Mouse (Mus musculus): ENCODE data around the gene Lrrc45. TPM values are rescaled to one million over a fixed set of nuclear protein-coding genes. Genes with fewer than 3 reads are reported as not detected.
"Not testable (repeated sequence)": the region's sequence is repeated elsewhere in the genome, so short reads cannot be mapped to it uniquely, and the experiment has no call there.

Lrrc45 gene
- 44.3 and 47.8 TPM in 2 replicates for polyA plus RNA-seq (2014; fragmentation: Nextera tagmentation; extraction: Ambion mirVana)

DNA sequence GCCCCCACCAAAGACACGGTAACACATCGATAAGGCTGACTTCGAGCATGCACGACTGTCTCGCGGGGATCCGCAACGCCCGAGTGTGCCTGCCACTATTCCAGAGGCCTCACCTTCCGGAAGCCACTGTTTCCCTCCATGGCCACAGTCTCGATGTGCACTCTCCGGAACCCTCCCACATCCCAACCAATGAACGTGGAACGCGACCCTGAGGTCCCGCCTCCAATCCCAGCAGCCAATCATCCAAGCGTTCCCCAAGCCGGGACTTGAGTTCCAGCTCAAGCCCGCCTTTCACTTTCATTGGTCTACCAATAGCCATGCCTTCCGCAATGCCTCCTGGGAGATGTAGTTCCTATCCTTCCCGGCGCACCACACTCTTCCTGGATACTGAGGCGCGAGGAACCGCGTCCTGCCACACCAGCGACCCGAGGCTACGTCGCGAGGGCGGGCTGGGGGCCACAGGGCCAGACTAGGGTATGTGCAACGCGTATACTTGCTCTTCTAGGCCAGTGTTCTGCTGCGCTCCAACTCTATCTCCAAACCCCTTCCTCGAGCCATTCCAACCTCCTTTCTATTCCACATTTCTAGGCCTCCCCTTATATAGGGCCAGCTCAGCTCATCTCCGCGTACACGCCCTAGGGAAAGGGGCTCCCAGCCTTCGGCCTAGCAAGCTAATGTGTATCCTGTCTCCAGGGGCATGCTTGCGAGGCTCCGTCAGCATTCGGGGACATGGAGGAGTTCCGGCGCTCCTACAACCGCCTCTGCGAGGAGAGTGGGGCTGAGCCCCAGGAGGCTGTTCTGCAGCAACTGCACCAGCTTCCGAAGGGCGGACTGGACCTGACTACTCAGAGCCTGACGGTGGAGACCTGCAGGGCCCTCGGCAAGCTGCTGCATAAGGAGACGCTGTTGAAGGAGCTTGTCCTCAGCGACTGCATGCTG lies at the start of gene Lrrc45, which contains the start of gene Cenpx:
Lrrc45 (plus strand) TSS at position 346 of the 939 bp plus-strand sequence.
Cenpx (minus strand) TSS at position 159 of the 939 bp plus-strand sequence.
- peaks cover 16% of the 10 kb centered on the region; the same call in 1 of the 2 replicates for H3K36me3 ChIP-seq (ENCODE audit: control insufficient read depth, insufficient read depth, low read length)
- H3K4me1 ChIP-seq (ENCODE audit: control insufficient read depth, insufficient read depth, low read length) = peaks cover 20% of the 10 kb centered on the region
- peak within 1 kb of the TSS; percentile 61 for H3K9ac ChIP-seq (ENCODE audit: low read length)
- ATAC-seq (ENCODE audit: insufficient number of reproducible peaks, low FRiP score, low TSS enrichment, low read depth) = peak; percentile 93
- H3K27me3 ChIP-seq (ENCODE audit: control insufficient read depth, insufficient read depth, low read length) = no peaks in the 10 kb centered on the region
- WGBS = 3% methylated on average over 50 of the region's 53 CpGs
- H3K4me2 ChIP-seq (ENCODE audit: low read depth, severe bottlenecking) = peak within 1 kb of the TSS; percentile 97
- no peaks in the 10 kb centered on the region for H3K9me3 ChIP-seq (ENCODE audit: control insufficient read depth, low read length)
- peak within 1 kb of the TSS; percentile 51 for H3K4me3 ChIP-seq (ENCODE audit: low read depth, low read length)
- DNase-seq (ENCODE audit: low spot score) = peak; percentile 96
- no peak within 1 kb of the TSS; the same call in 1 of the 2 replicates for H3K27ac ChIP-seq (replicated peaks; ENCODE audit: low read depth, low read length)

GRCm38 (mm10) chr11:120665406-120665805 lies 48.3 kb upstream of the Lrrc45 start:
- H3K4me3 ChIP-seq (ENCODE audit: low read depth, low read length) = no peak overlapping the region
- 81% methylated on average over 3 of the region's 3 CpGs for WGBS
- peak; percentile 36 for DNase-seq (ENCODE audit: low spot score)
- H3K4me1 ChIP-seq (ENCODE audit: control insufficient read depth, insufficient read depth, low read length) = peaks cover 17% of the 10 kb centered on the region
- H3K9me3 ChIP-seq (ENCODE audit: control insufficient read depth, low read length) = no peaks in the 10 kb centered on the region
- no peak overlapping the region for H3K4me2 ChIP-seq (ENCODE audit: low read depth, severe bottlenecking)
- 0 out of 2 replicates have a peak, but pooled peaks have one; percentile 26 for ATAC-seq (ENCODE audit: insufficient number of reproducible peaks, low FRiP score, low TSS enrichment, low read depth)
- no peak overlapping the region for H3K27ac ChIP-seq (replicated peaks; ENCODE audit: low read depth, low read length)
- H3K27me3 ChIP-seq (ENCODE audit: control insufficient read depth, insufficient read depth, low read length) = peaks cover 19% of the 10 kb centered on the region
- no peak overlapping the region for H3K9ac ChIP-seq (ENCODE audit: low read length)
- H3K36me3 ChIP-seq (ENCODE audit: control insufficient read depth, insufficient read depth, low read length) = no peaks in the 10 kb centered on the region

DNA sequence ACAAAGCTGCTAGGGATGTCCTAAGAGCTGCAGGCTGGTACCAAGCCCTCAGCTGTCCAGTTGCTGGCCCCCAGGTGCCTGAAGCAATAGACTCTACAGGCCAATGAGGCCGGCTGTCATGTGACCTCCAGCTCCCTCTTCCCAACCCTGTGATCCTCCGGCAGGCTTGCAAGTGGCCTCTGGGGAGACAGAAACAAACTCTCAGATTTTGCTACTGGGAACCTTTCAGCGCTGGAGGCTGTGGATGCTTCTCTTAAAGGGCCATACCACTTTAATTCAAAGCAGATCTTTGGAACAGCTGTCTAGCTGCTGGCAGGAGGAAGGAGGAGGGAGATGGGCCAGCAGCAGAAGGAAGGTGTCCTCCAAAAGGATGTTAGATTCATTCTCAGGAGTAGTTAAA lies 47.1 kb upstream of the Lrrc45 start:
- Histone ChIP-seq H3K27me3 (ENCODE audit: control insufficient read depth, insufficient read depth, low read length) (peaks cover 7% of the 10 kb centered on the region), H3K4me1 (ENCODE audit: control insufficient read depth, insufficient read depth, low read length) (peaks cover 8% of the 10 kb centered on the region; the same call in 1 of the 2 replicates), H3K4me2 (ENCODE audit: low read depth, severe bottlenecking) (no peak overlapping the region), H3K36me3 (ENCODE audit: control insufficient read depth, insufficient read depth, low read length) (no peaks in the 10 kb centered on the region), H3K9ac (ENCODE audit: low read length) (0 out of 2 replicates have a peak overlapping the region, but pooled peaks have one; percentile 43), H3K27ac (replicated peaks; ENCODE audit: low read depth, low read length) (no peak overlapping the region), H3K4me3 (ENCODE audit: low read depth, low read length) (no peak overlapping the region), H3K9me3 (ENCODE audit: control insufficient read depth, low read length) (no peaks in the 10 kb centered on the region)
- DNase-seq (ENCODE audit: low spot score) = peak; percentile 33
- 3% methylated on average over 3 of the region's 3 CpGs for WGBS
- no peak for ATAC-seq (ENCODE audit: insufficient number of reproducible peaks, low FRiP score, low TSS enrichment, low read depth)

- Histone ChIP-seq H3K27me3 (ENCODE audit: control insufficient read depth, insufficient read depth, low read length) (no peaks in the 10 kb centered on the region), H3K27ac (replicated peaks; ENCODE audit: low read depth, low read length) (peak within 1 kb of the TSS; percentile 80), H3K9ac (ENCODE audit: low read length) (peak within 1 kb of the TSS; percentile 82), H3K4me2 (ENCODE audit: low read depth, severe bottlenecking) (peak within 1 kb of the TSS; percentile 81), H3K4me1 (ENCODE audit: control insufficient read depth, insufficient read depth, low read length) (peaks cover 6% of the 10 kb centered on the region; the same call in 1 of the 2 replicates), H3K4me3 (ENCODE audit: low read depth, low read length) (peak within 1 kb of the TSS; percentile 68), H3K9me3 (ENCODE audit: control insufficient read depth, low read length) (no peaks in the 10 kb centered on the region), H3K36me3 (ENCODE audit: control insufficient read depth, insufficient read depth, low read length) (no peaks in the 10 kb centered on the region)
- WGBS = 1% methylated on average over 76 of the region's 83 CpGs
- DNase-seq (ENCODE audit: low spot score) (peak; percentile 95), ATAC-seq (ENCODE audit: insufficient number of reproducible peaks, low FRiP score, low TSS enrichment, low read depth) (peak; percentile 95)
Measured at GRCm38 (mm10) chr11:120672687-120673593, 40.8 kb upstream of the Lrrc45 start, which contains the start of gene Aspscr1. Aspscr1 (plus strand) TSS chr11:120672973.

GRCm38 (mm10) chr11:120673594-120674122 lies 40.1 kb upstream of the Lrrc45 start:
- peak overlapping the region; percentile 80; the same call in 1 of the 2 replicates for H3K27ac ChIP-seq (replicated peaks; ENCODE audit: low read depth, low read length)
- peaks cover 5% of the 10 kb centered on the region; the same call in 1 of the 2 replicates for H3K36me3 ChIP-seq (ENCODE audit: control insufficient read depth, insufficient read depth, low read length)
- no peaks in the 10 kb centered on the region for H3K27me3 ChIP-seq (ENCODE audit: control insufficient read depth, insufficient read depth, low read length)
- H3K4me2 ChIP-seq (ENCODE audit: low read depth, severe bottlenecking) = peak overlapping the region; percentile 81
- peak overlapping the region; percentile 68 for H3K4me3 ChIP-seq (ENCODE audit: low read depth, low read length)
- peaks cover 6% of the 10 kb centered on the region; the same call in 1 of the 2 replicates for H3K4me1 ChIP-seq (ENCODE audit: control insufficient read depth, insufficient read depth, low read length)
- ATAC-seq (ENCODE audit: insufficient number of reproducible peaks, low FRiP score, low TSS enrichment, low read depth) (peak; percentile 18; the same call in 1 of the 2 replicates), DNase-seq (ENCODE audit: low spot score) (no peak)
- 43% methylated on average over 12 of the region's 12 CpGs for WGBS
- H3K9ac ChIP-seq (ENCODE audit: low read length) = peak overlapping the region; percentile 82
- H3K9me3 ChIP-seq (ENCODE audit: control insufficient read depth, low read length) = no peaks in the 10 kb centered on the region

GRCm38 (mm10) chr11:120675875-120676274 lies 37.9 kb upstream of the Lrrc45 start:
- DNase-seq (ENCODE audit: low spot score); H3K27me3 ChIP-seq (ENCODE audit: control insufficient read depth, insufficient read depth, low read length); H3K4me2 ChIP-seq (ENCODE audit: low read depth, severe bottlenecking); H3K9ac ChIP-seq (ENCODE audit: low read length); H3K9me3 ChIP-seq (ENCODE audit: control insufficient read depth, low read length); ATAC-seq (ENCODE audit: insufficient number of reproducible peaks, low FRiP score, low TSS enrichment, low read depth); H3K4me3 ChIP-seq (ENCODE audit: low read depth, low read length); H3K27ac ChIP-seq (replicated peaks; ENCODE audit: low read depth, low read length); H3K36me3 ChIP-seq (ENCODE audit: control insufficient read depth, insufficient read depth, low read length); H3K4me1 ChIP-seq (ENCODE audit: control insufficient read depth, insufficient read depth, low read length): not testable (repeated sequence)
- 96% methylated on average over 4 of the region's 5 CpGs for WGBS

DNA sequence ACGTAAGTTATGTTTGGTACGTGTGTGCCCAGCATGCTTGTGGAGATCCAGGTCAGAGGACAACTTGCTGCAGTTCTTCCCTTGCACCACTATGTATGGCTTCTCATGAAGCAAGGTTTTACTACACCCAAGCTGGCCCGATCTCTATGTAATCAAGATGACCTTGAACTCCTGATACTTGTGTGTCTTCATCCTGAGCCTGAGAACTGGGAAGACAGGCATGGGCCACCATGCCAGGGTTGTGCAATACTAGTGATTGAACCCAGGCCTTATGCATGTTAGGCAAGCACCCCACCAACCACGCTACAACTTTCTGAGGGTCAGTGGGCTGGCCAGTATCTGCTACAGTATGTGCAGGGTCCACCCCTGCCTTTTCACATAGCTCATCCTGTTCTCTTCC lies 36.8 kb upstream of the Lrrc45 start:
- peaks cover 6% of the 10 kb centered on the region; the same call in 1 of the 2 replicates for H3K4me1 ChIP-seq (ENCODE audit: control insufficient read depth, insufficient read depth, low read length)
- no peak overlapping the region for H3K27ac ChIP-seq (replicated peaks; ENCODE audit: low read depth, low read length)
- no peaks in the 10 kb centered on the region for H3K9me3 ChIP-seq (ENCODE audit: control insufficient read depth, low read length)
- no peak for DNase-seq (ENCODE audit: low spot score)
- H3K4me3 ChIP-seq (ENCODE audit: low read depth, low read length) = no peak overlapping the region
- no peak overlapping the region for H3K9ac ChIP-seq (ENCODE audit: low read length)
- H3K27me3 ChIP-seq (ENCODE audit: control insufficient read depth, insufficient read depth, low read length) = no peaks in the 10 kb centered on the region
- 94% methylated on average over 4 of the region's 4 CpGs for WGBS
- ATAC-seq (ENCODE audit: insufficient number of reproducible peaks, low FRiP score, low TSS enrichment, low read depth) = no peak
- no peak overlapping the region for H3K4me2 ChIP-seq (ENCODE audit: low read depth, severe bottlenecking)
- H3K36me3 ChIP-seq (ENCODE audit: control insufficient read depth, insufficient read depth, low read length) = peaks cover 7% of the 10 kb centered on the region; the same call in 1 of the 2 replicates
